Comparison of ENCODE assay signal across 1 mouse cellular context in genomic region chr11:78178859-78179437, GRCm38 (mm10).
TF ChIP-seq lines count a peak whose summit lies in the region.

No protein-coding gene starts in this region.

TF ChIP-seq in CH12.LX, 34 proteins besides CTCF, POLR2A, EP300 and RAD21 (continued from another document):
- TF ChIP-seq KAT2A (IDR thresholded peaks at IDR 0.05; ENCODE audit: insufficient replicate concordance, low read length) (0 out of 2 replicates have a peak, but pooled peaks have one; percentile 17), GABPA (IDR thresholded peaks at IDR 0.05; ENCODE audit: insufficient replicate concordance, low read depth, low read length) (no peak), NRF1 (IDR thresholded peaks at IDR 0.05; ENCODE audit: low read depth, low read length) (peak; percentile 71), JUN (IDR thresholded peaks at IDR 0.05; ENCODE audit: insufficient read depth, low read depth, low read length) (no peak), ETS1 (conservative IDR thresholded peaks at IDR 0.05; ENCODE audit: low read depth, low read length) (0 out of 2 replicates have a peak, but pooled peaks have one; percentile 15), MAZ (IDR thresholded peaks at IDR 0.05; ENCODE audit: low read depth, low read length) (no peak), CHD2 (IDR thresholded peaks at IDR 0.05; ENCODE audit: low read length) (peak; percentile 85), MAX (IDR thresholded peaks at IDR 0.05; ENCODE audit: low read length) (peak; percentile 90), RCOR1 (conservative IDR thresholded peaks at IDR 0.05; ENCODE audit: low read depth, low read length) (peak; percentile 83), ELF1 (IDR thresholded peaks at IDR 0.05; ENCODE audit: low read depth, low read length) (no peak), ZNF384 (IDR thresholded peaks at IDR 0.05; ENCODE audit: low read depth, low read length) (no peak), UBTF (IDR thresholded peaks at IDR 0.05; ENCODE audit: low read depth, low read length) (no peak), TCF12 (IDR thresholded peaks at IDR 0.05; ENCODE audit: low read depth, low read length) (0 out of 2 replicates have a peak, but pooled peaks have one; percentile 1)
